Mouse (Mus musculus): ENCODE results near the gene Ndufs8. TPM values are rescaled to one million over a fixed set of nuclear protein-coding genes. Genes with fewer than 3 reads are reported as not detected.

Ndufs8 gene
- total RNA-seq, 4 experiments from 2014 or later: 481 to 543 (median 507) TPM

- no peak for DNase-seq (ENCODE audit: low spot score)
Observed at GRCm38 (mm10) chr19:3862713-3863112, 49.9 kb downstream of the Ndufs8 start.

Other genes with a start within 250 kb of the Ndufs8 start
- gene Lrp5, start 226.2 kb downstream of the Ndufs8 start, total RNA-seq (2022): 10 to 100 TPM; 48.9 to 52.9 (median 50.7) TPM
- 1 to 10 TPM; 5.5 to 8.2 (median 6.5) TPM for gene 1810055G02Rik, start 204.5 kb downstream of the Ndufs8 start, total RNA-seq (2022)
- 10 to 100 TPM; 23.7 to 29.4 (median 28.2) TPM for gene Kmt5b, start 145.4 kb downstream of the Ndufs8 start, total RNA-seq (2022)
- 10 to 100 TPM in 1 of 4 experiments, 1 to 10 TPM in 3; 8.3 to 10.4 (median 8.7) TPM for gene Chka, start 61.0 kb downstream of the Ndufs8 start, total RNA-seq (2022)
- 10 to 100 TPM in 2 of 4 experiments, 1 to 10 TPM in 2; 8.5 to 13.9 (median 9.3) TPM for gene Tcirg1, start 5.6 kb downstream of the Ndufs8 start, total RNA-seq (2022)
- 1 to 10 TPM in 3 of 4 experiments, under 1 TPM in 1; 0.76 to 2.2 (median 1.6) TPM for gene Aldh3b1, start 17.0 kb upstream of the Ndufs8 start, total RNA-seq (2022)
- gene Unc93b1, start 22.4 kb upstream of the Ndufs8 start, total RNA-seq (2022): 10 to 100 TPM; 11.1 to 19.2 (median 13.7) TPM
- 1 to 10 TPM in 1 of 4 experiments, under 1 TPM in 3; 0.35 to 1.2 (median 0.55) TPM for gene Aldh3b3, start 45.9 kb upstream of the Ndufs8 start, total RNA-seq (2022)
- under 1 TPM in 2 of 4 experiments, not detected in 2; 0.19 to 0.23 TPM for gene Aldh3b2, start 59.6 kb upstream of the Ndufs8 start, total RNA-seq (2022)
- 10 to 100 TPM; 24.2 to 32.4 (median 28.4) TPM for gene Acy3, start 73.8 kb upstream of the Ndufs8 start, total RNA-seq (2022)
- not detected for gene Tbx10, start 80.0 kb upstream of the Ndufs8 start, total RNA-seq (2022)
- gene Nudt8, start 87.8 kb upstream of the Ndufs8 start, total RNA-seq (2022): 100 to 1,000 TPM; 134 to 165 (median 153) TPM
- gene Gm49405, start 87.9 kb upstream of the Ndufs8 start, total RNA-seq (2022): 1 to 10 TPM in 1 of 4 experiments, under 1 TPM in 3; 0.69 to 1.6 (median 0.81) TPM
- 100 to 1,000 TPM; 255 to 281 (median 261) TPM for gene Doc2g, start 90.5 kb upstream of the Ndufs8 start, total RNA-seq (2022)
- gene Ndufv1, start 100.0 kb upstream of the Ndufs8 start, total RNA-seq (2022): 1,000 to 10,000 TPM; 1,087 to 1,207 (median 1,176) TPM
- gene Gstp1, start 125.2 kb upstream of the Ndufs8 start, total RNA-seq (2022): 100 to 1,000 TPM; 355 to 468 (median 390) TPM
- 100 to 1,000 TPM; 131 to 147 (median 142) TPM for gene Gstp2, start 133.2 kb upstream of the Ndufs8 start, total RNA-seq (2022)
- not detected for gene Gstp3, start 146.8 kb upstream of the Ndufs8 start, total RNA-seq (2022)
- not detected for gene Cabp2, start 168.8 kb upstream of the Ndufs8 start, total RNA-seq (2022)
- 10 to 100 TPM; 33.6 to 43.4 (median 39.5) TPM for gene Cdk2ap2, start 184.4 kb upstream of the Ndufs8 start, total RNA-seq (2022)
- 10 to 100 TPM; 17.0 to 22.1 (median 18.3) TPM for gene Pitpnm1, start 187.2 kb upstream of the Ndufs8 start, total RNA-seq (2022)
- 10 to 100 TPM; 65.9 to 79.6 (median 70.7) TPM for gene Aip, start 213.1 kb upstream of the Ndufs8 start, total RNA-seq (2022)
- not detected for gene Gpr152, start 227.0 kb upstream of the Ndufs8 start, total RNA-seq (2022)
- gene Cabp4, start 231.3 kb upstream of the Ndufs8 start, total RNA-seq (2022): not detected
- 10 to 100 TPM; 34.9 to 55.9 (median 42.8) TPM for gene Coro1b, start 235.8 kb upstream of the Ndufs8 start, total RNA-seq (2022)
- gene Ptprcap, start 240.8 kb upstream of the Ndufs8 start, total RNA-seq (2022): 1 to 10 TPM in 3 of 4 experiments, under 1 TPM in 1; 0.73 to 2.4 (median 1.3) TPM